Mouse (Mus musculus): ENCODE measurements around the gene Nagpa. TPM values are rescaled to one million over a fixed set of nuclear protein-coding genes. Genes with fewer than 3 reads are reported as not detected.
A peak's percentile ranks its signal among the peaks of the same experiment; 100 is the strongest.
"Not testable (repeated sequence)": the region's sequence is repeated elsewhere in the genome, so short reads cannot be mapped to it uniquely, and the experiment has no call there.

Gene Nagpa
- 10 to 100 TPM; 12.2 to 15.9 TPM for total RNA-seq (2021)
- long read RNA-seq, experiment 1, transcript Nagpa-201 (10 exons, 2,143 nt), result major isoform, 5 of 10 reads
- long read RNA-seq, experiment 1, partial matches to known transcripts, result 0 of 10 reads
- long read RNA-seq, experiment 1, other reads (novel, unspliced or antisense), result 3 of 10 reads
- long read RNA-seq, experiment 2, transcript Nagpa-203 (9 exons, 2,230 nt), result minor isoform, 7 of 24 reads
- long read RNA-seq, experiment 2, transcript Nagpa-201 (10 exons, 2,143 nt), result major isoform, 9 of 24 reads
- long read RNA-seq, experiment 2, partial matches to known transcripts, result 0 of 24 reads
- long read RNA-seq, experiment 2, other reads (novel, unspliced or antisense), result 8 of 24 reads

DNA sequence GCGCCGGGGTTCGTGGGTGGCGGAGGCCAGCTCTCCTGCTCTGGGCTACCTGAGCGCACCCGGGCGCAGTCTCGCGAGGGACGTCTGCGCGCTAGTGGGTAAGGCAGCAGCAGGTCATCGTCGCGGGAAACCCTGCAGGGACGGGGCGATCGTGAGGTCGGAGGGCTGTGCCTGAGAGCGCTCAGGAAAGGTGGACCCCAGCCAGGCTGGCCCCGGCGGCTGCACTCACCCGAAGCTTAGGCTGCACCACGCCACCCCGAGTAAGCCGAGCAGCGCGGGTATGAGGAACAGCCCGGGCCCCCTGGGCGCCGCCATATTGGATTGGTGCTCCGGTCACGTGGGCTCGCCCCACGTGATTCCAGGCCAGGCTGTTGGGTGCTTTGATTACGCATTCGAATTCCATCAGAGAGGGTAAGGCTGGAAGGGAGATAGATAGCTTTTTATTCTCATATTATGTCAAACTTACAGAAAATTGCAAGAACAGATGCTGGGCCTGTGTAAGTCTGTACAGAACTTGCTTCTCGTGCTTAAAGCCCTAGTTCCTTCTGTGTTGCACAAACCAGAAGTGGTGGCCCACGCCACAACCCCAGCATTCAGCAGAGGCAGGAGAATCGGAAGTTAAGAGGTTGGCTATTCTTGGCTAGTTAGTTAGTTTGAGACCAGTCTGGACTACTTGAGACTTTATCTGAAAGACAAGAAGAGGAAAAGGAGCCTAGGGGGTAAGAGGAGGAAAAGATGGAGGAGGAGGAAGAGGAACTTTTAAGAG lies at the start of gene Nagpa:
Gene Nagpa, minus strand, starts transcription at position 345 of the 766 bp plus-strand sequence.
- peak within 1 kb of the TSS; percentile 72 for H3K4me3 ChIP-seq

DNA sequence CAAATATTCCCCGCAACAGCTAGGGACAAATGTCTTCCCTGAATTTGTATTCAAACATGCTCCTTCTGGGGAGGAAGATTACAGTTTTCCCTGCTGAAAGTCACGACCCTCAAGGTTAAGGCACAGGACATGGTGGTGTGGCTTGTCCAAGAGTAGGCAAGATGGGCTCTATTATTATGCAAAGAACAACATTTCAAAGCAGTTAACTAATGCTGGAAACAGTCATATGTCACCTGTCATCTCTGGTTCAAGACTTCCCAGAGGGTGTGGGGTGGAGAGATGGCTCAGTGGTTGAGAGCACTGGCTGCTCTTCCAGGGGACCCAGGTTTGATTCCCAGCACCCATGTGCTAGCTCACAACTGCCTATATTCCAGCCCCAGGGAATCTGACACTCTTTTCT lies 48.4 kb upstream of the Nagpa start:
- Histone ChIP-seq H3K27ac (no peak overlapping the region), H3K4me3 (no peak overlapping the region)
- DNase-seq (ENCODE audit: low spot score in 2 of 2), result no peak
- no peak for TF ChIP-seq CTCF (conservative IDR thresholded peaks at IDR 0.05)

More for the DNA sequence above, at the start of gene Nagpa:
- peak; percentile 75 to 79 for DNase-seq (ENCODE audit: low spot score in 2 of 2)
- TF ChIP-seq CTCF (conservative IDR thresholded peaks at IDR 0.05), result no peak
- H3K27ac ChIP-seq, result peak within 1 kb of the TSS; percentile 84

DNA sequence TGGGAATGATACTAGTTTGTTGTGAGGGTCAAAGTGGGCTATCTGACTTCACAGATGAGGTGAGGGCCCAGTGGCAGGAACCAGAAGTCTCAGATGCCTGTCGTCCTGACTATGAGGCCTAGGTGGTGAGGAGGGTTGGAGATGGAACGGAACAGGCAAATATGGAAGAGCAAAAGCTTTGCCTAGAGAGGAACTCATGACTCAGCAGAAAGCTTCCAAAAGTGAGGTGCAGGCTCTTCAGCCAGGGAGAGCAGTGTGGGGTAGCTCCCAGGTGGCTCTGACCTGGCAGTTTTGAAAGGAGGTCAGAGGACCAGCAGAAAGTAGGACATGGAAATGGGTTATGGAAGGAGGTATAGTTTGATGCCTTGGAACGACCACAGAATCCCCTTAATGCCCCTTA lies 47.1 kb upstream of the Nagpa start:
- TF ChIP-seq CTCF (conservative IDR thresholded peaks at IDR 0.05), result no peak
- Histone ChIP-seq H3K4me3 (no peak overlapping the region), H3K27ac (no peak overlapping the region)
- no peak for DNase-seq (ENCODE audit: low spot score in 2 of 2)

DNA sequence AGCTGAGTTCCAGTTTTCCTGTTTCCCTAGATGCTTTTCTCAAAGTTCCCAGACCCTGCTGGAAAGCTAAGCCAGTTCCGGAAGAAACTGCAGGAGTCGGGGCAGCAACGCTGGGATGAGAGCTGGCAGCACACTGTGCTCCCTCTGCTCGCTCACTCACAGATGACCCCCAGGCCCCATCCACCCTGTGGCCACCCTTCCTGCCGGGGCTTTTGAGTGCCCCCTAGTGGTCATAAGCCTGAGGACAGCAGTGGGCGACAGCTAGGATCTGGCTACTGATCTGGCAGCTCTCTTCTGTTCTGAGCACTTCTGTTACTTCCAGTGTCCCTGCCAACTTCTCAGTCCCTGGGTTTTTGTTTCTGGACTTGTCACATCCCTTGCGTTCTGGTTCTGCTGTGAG lies 40.6 kb upstream of the Nagpa start:
- H3K4me3 ChIP-seq, result no peak overlapping the region
- TF ChIP-seq CTCF (conservative IDR thresholded peaks at IDR 0.05), result peak; percentile 92
- no peak overlapping the region for H3K27ac ChIP-seq
- DNase-seq (ENCODE audit: low spot score in 2 of 2), result peak in 1 of 2 experiments; percentile 66

DNA sequence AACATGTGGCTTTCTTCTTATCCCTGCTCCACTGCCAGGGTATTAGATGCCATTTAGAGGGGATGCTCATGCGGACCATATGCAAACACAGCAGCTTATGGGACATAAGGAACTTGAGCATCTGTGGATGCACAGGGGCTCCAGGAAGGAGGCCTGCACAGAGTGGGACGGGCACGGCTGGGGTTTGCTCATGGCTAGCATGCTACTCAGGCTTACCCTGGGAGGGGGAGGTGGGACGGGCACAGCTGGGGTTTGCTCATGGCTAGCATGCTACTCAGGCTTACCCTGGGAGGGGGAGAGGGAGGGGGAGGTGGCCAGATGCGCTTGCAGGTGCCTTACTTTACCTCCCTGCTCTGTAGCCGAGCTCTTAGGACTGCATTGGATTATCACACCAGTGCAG lies 39.1 kb upstream of the Nagpa start:
- no peak overlapping the region for H3K27ac ChIP-seq
- no peak overlapping the region for H3K4me3 ChIP-seq
- no peak for TF ChIP-seq CTCF (conservative IDR thresholded peaks at IDR 0.05)
- DNase-seq (ENCODE audit: low spot score in 2 of 2), result no peak

DNA sequence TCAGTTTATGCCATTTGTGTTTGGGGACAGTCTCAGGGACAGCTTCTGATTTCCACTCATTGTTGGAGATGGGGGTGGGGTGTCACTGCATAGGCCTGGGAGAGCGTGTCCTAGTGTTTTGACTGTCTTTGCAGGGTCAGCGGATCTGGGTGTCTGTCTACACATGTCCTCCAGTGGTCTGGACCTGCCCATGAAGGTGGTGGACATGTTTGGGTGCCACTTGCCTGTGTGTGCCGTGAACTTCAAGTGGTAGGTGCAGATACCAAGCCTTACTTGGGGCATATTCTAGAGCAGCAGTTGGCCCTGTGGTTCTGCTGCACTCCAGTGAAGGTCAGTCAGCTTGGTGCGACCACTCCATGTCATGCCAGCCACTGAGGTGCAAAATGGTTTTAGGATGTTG lies 38.5 kb upstream of the Nagpa start:
- no peak for TF ChIP-seq CTCF (conservative IDR thresholded peaks at IDR 0.05)
- Histone ChIP-seq H3K4me3 (no peak overlapping the region), H3K27ac (no peak overlapping the region)
- no peak for DNase-seq (ENCODE audit: low spot score in 2 of 2)

DNA sequence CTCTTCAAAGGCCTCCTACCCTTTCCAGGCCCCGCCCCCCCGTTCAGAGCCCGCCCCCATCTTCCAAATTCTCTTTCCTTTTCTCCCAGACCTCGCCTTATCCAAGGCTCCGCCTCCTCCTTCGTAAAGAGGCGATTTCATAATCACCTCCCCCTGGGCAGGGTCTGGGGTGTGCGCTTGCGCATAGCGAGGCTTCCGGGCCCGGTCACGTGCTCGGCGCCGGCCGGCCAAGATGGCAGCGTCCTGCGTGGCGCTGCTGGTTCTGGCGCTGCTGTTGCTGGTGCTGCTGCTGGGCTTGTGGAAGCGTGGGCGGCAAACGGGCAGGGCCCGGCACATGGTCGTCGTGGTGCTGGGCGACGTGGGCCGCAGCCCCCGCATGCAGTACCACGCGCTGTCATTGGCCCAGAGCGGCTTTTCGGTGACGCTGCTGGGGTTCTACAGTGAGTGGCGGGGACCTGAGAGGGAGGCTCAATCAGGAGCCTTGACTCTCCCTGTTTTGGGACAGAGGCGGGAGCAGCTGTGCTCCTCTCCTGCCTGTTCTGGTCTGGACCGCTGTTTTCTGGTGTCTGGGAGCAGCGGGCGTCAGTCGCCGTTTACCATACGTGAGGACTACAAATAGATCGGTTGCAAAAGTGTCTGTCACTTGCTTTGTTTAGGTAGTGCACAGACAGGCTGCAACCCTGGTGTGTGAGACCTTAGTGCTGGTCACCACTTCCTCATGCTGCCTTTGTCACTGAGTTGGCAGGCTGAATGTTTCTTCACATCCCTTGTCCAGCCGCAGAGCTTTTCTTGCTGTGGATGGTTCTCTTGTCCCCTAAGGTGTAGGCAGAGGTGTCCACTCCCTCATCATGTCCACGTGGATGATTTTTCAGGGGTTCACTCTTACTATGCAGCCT lies 29.9 kb upstream of the Nagpa start, which contains the start of gene Alg1:
Gene Alg1, plus strand, starts transcription at position 204 of the 896 bp plus-strand sequence.
- peak within 1 kb of the TSS; percentile 89 for H3K27ac ChIP-seq
- H3K4me3 ChIP-seq, result peak within 1 kb of the TSS; percentile 92
- DNase-seq (ENCODE audit: low spot score in 2 of 2), result peak; percentile 95 to 97
- TF ChIP-seq CTCF (conservative IDR thresholded peaks at IDR 0.05), result no peak

DNA sequence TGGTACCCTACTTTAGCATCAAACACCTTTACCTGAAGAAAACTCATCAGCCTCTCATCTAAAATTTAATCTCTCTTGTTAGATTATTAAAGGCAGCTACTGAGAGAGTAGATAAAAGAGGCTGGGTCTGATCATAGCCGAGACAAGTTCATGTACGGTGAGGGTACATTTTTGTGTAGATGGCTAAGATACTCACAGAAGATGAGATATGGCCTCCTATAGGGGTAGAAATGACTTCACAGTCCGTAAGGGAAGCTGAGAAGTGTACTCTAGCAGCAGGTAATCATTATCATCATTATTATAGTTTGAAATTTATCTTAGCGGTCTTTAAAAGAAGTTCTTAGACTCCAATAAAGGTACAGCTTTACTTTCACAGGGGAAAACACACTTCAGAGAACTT lies 29.2 kb upstream of the Nagpa start:
- DNase-seq (ENCODE audit: low spot score in 2 of 2), result no peak
- H3K4me3 ChIP-seq, result peak overlapping the region; percentile 92
- peak overlapping the region; percentile 76 for H3K27ac ChIP-seq
- TF ChIP-seq CTCF (conservative IDR thresholded peaks at IDR 0.05), result no peak

DNA sequence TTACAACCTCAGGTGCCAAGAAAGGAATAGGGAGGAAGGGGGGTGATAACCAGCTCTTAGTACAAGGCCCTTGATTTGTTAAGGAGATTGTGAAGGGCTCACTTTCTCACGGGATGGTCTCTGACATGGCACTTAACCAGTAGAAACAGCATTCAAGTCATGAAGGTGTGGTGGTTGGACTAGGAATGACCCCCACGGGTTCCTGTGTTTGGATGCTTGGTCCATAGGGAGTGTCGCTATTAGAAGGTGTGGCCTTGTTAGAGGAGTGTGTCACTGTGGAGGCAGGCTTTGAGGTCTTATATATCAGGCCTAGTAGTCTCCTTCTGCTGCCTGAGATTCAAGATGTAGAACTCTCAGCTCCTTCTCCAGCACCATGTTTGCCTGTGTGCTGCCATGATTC lies 24.3 kb upstream of the Nagpa start:
- H3K27ac ChIP-seq; DNase-seq (ENCODE audit: low spot score in 2 of 2); H3K4me3 ChIP-seq: not testable (repeated sequence)

DNA sequence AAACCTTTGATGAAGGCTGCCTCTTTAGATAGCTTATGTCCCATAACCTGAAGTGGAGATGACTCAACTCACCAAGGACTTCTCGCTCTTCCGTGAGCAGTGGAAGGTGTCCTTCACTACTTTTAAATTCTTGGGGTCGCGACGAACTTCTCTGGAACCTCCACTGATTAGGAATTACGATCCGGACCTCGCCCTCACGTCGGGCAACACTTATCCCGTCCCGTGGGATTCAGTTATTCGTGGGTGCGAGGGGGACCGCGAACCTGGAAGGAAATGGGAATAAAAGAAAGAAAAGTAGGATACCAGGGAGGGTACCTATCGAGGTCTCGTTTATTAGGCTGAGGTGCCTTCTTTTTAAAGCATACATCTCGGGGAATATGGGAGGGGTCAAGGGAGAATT lies 23.7 kb upstream of the Nagpa start:
- not testable (repeated sequence) for H3K4me3 ChIP-seq; H3K27ac ChIP-seq; DNase-seq (ENCODE audit: low spot score in 2 of 2)

DNA sequence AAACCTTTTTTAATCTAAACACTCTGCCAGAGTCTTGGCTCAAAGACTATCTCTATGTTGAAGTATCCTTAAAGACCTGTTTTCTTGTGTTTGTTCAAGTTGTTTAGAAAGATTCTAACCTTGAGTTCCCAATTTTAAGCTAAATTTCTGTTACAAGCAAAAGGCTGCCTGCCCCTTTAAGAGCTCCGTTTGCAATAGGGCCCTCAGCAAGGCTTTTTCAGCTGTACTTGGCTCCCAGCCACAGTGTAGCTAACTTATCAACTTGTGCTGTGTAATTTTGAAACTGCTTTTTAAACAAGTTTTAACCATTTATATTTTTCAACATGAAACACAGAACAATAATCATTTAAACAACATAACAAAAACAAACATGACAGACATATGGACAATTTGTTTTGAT lies 22.7 kb upstream of the Nagpa start:
- not testable (repeated sequence) for H3K4me3 ChIP-seq; H3K27ac ChIP-seq; DNase-seq (ENCODE audit: low spot score in 2 of 2)

DNA sequence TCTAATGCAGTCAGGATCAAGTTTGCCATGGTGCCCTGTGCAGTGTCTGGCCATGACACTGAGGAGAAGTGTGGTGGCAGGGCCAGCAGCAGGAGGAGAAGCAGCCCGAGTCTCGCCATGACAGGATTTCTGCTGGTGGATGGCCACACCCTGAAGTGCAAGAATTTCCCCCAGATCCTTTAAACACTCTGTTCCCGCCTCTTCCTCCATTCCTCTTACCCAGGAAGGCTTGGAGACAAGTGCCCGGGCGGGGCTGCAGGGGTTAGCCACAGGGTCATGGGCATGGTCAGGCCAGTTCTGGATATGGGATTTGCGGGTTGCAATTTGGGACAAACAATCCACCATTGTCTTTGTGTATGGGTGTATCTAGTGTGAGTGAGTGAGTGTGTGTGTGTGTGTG lies 18.3 kb upstream of the Nagpa start, which contains the start of gene AU021092:
Gene AU021092, minus strand, starts transcription at position 160 of the 400 bp plus-strand sequence.
- DNase-seq (ENCODE audit: low spot score in 2 of 2), result no peak
- Histone ChIP-seq H3K4me3 (peak within 1 kb of the TSS; percentile 1; the same call in 1 of the 2 replicates), H3K27ac (peak within 1 kb of the TSS; percentile 48; the same call in 1 of the 2 replicates)
- TF ChIP-seq CTCF (conservative IDR thresholded peaks at IDR 0.05), result no peak

Measured in layer of hippocampus, adult 2 months (tissue).